Mouse (Mus musculus): ENCODE results near the gene Luc7l2.

The Luc7l2 gene

DNA sequence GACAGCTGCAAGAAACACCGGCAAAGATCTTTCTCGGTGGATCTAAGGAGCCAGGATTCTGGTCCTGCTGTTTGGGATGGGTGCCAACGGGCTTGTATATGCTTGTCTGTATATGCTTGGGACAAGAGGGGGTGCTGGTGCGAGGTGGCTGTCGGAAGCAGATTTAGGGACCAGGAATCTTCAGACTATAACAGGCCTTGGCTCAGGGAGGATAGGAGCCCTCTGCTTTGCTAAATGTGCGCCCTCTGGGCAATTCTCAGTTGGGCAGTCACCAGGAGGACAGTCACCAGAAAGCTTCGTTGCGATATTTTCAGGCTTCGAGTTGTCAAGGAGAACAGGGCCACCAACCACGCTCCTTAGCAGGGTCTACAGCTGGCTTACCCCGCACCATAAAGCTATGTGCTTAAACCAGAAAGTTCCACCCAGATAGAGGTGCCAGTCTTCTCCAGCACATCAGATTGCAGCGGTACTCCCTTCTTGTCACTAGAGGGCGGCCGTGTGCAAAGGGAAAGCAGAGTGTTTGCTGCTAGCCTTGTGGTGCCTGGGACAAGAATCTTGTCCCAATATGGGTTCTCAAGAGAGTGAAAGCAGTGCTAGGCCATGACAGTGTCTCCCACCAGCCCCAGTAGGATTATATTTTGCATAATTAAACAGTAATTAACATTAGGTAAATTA lies 99.3 kb downstream of the Luc7l2 start:
- peak; percentile 35 to 63 for DNase-seq (ENCODE audit: low spot score in 2 of 2)
